Mouse (Mus musculus) forebrain, embryonic 13.5 days (tissue): Measurements from ENCODE around the gene Gfpt1. TPM values are rescaled to one million over a fixed set of nuclear protein-coding genes. Genes with fewer than 3 reads are reported as not detected.
"Not testable (repeated sequence)": the region's sequence is repeated elsewhere in the genome, so short reads cannot be mapped to it uniquely, and the experiment has no call there.

Source experiments
- ATAC-seq: fragments of 200-750 bp; cut with Nextera tagmentation; 2 replicates; pipeline ENCODE4 v1.8.0; 2017
- H3K27ac ChIP-seq: fragments of 300-500 bp; sonication (generic); 2 replicates; pipeline ENCODE4 v1.5.1; 2015; ENCODE audit warnings: inconsistent platforms, mild to moderate bottlenecking, moderate library complexity
- H3K27me3 ChIP-seq: fragments of 300-500 bp; sonication (generic); 2 replicates; pipeline ENCODE4 v1.6.1; 2015; ENCODE audit warnings: mild to moderate bottlenecking, inconsistent platforms
- H3K36me3 ChIP-seq: fragments of 300-500 bp; sonication (generic); 2 replicates; pipeline ENCODE4 v1.6.1; 2015; ENCODE audit warnings: mild to moderate bottlenecking, inconsistent platforms; ENCODE audit not compliant: poor library complexity, severe bottlenecking
- H3K4me1 ChIP-seq: fragments of 300-500 bp; sonication (generic); 2 replicates; pipeline ENCODE4 v1.6.1; 2015; ENCODE audit warnings: inconsistent platforms
- H3K4me2 ChIP-seq: fragments of 300-500 bp; sonication (generic); 2 replicates; pipeline ENCODE4 v1.6.1; 2015; ENCODE audit warnings: inconsistent platforms, mild to moderate bottlenecking, moderate library complexity
- H3K4me3 ChIP-seq: fragments of 300-500 bp; sonication (generic); 2 replicates; pipeline ENCODE4 v1.5.1; 2015; ENCODE audit warnings: mild to moderate bottlenecking, inconsistent platforms
- H3K9ac ChIP-seq: fragments of 300-500 bp; sonication (generic); 2 replicates; pipeline ENCODE4 v1.6.1; 2015; ENCODE audit warnings: mild to moderate bottlenecking, inconsistent platforms
- H3K9me3 ChIP-seq: fragments of 300-500 bp; sonication (generic); replicated peaks from 2 replicates; pipeline ENCODE4 v1.6.1; 2016; ENCODE audit warnings: inconsistent platforms
- WGBS: fragments of 180-500 bp; shearing (Covaris S2); methylation state at CpG from one replicate; pipeline ENCODE4 v1.1.7; 2015; 5-methylcytosine and 5-hydroxymethylcytosine counted together
- polyA plus RNA-seq: library from polyadenylated mRNA; unstranded; fragments of >200 nt; fragmentation: Nextera tagmentation; extraction: Ambion mirVana; gene quantifications from 2 replicates; pipeline ENCODE4 v1.2.1, GENCODE M21; 2015

The Gfpt1 gene
- polyA plus RNA-seq, 1 experiment from 2014 or later, result 17.3 TPM

GRCm38 (mm10) chr6:87044895-87045294, 2.2 kb downstream of the Gfpt1 start:
- Histone ChIP-seq H3K9me3 (no peaks in the 10 kb centered on the region), H3K27ac (no peak overlapping the region), H3K36me3 (peaks cover 7% of the 10 kb centered on the region; the same call in 1 of the 2 replicates), H3K4me3 (no peak overlapping the region), H3K4me1 (peaks cover 25% of the 10 kb centered on the region), H3K4me2 (no peak overlapping the region), H3K27me3 (no peaks in the 10 kb centered on the region), H3K9ac (no peak overlapping the region)
- ATAC-seq, result no peak
- WGBS, result 86% methylated on average over 2 of the region's 2 CpGs

GRCm38 (mm10) chr6:87045507-87045906, 2.9 kb downstream of the Gfpt1 start:
- no peaks in the 10 kb centered on the region for H3K27me3 ChIP-seq
- no peak overlapping the region for H3K4me2 ChIP-seq
- no peak overlapping the region for H3K9ac ChIP-seq
- peaks cover 25% of the 10 kb centered on the region for H3K4me1 ChIP-seq
- 66% methylated on average over 3 of the region's 3 CpGs for whole genome bisulfite sequencing
- ATAC-seq, result no peak
- no peaks in the 10 kb centered on the region for H3K9me3 ChIP-seq
- no peak overlapping the region for H3K27ac ChIP-seq
- no peak overlapping the region for H3K4me3 ChIP-seq
- peaks cover 7% of the 10 kb centered on the region; the same call in 1 of the 2 replicates for H3K36me3 ChIP-seq

DNA sequence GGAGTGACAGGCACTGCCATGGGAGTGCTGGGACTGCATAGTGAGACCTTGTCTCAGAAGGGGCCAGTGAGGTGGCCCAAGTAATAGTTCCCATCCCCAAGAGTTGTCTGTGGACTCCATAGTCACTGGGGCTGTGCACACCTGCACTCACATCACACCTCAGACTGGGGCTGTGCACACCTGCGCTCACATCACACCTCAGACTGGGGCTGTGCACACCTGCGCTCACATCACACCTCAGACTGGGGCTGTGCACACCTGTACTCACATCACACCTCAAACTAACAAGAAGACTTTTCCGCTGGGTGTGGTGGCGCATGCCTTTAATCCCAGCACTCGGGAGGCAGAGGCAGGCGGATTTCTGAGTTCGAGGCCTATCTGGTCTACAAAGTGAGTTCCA, 6.1 kb downstream of the Gfpt1 start:
- ATAC-seq, result not testable (repeated sequence)
- 98% methylated on average over 7 of the region's 7 CpGs for WGBS

DNA sequence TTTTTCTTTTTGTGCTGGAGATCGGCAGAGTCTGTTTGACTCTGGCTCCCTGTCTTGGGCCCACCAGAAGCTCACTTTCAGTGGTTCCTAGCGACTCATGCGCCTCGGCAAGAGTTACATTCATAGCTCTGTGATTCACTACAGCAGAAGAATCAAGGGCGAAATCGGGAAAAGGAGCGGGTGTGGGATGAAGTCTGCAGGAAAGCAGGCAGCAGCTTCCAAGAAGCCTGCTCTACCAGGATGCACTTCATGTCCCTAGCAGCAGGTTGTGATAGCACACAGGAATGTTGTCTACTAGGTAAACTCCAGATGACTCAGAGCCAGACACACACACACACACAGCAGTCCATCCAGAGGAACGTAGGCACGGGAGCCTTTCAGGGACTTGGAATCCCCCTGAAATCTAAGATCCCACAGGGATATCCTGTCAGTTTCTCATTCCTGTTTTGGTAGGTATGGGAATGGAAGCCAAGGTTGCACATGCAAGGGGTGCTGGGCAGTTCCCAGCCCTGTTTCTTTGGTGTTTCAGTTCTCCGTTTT, 9.3 kb downstream of the Gfpt1 start:
- Histone ChIP-seq H3K27ac (no peak overlapping the region), H3K4me1 (no peaks in the 10 kb centered on the region), H3K27me3 (no peaks in the 10 kb centered on the region), H3K4me2 (no peak overlapping the region), H3K36me3 (peaks cover 59% of the 10 kb centered on the region), H3K4me3 (no peak overlapping the region), H3K9ac (no peak overlapping the region), H3K9me3 (no peaks in the 10 kb centered on the region)
- no peak for ATAC-seq
- WGBS, result 94% methylated on average over 10 of the region's 10 CpGs

More for the DNA sequence above, 6.1 kb downstream of the Gfpt1 start:
- Histone ChIP-seq H3K36me3 (peaks cover 32% of the 10 kb centered on the region), H3K4me1 (peaks cover 10% of the 10 kb centered on the region)
- not testable (repeated sequence) for H3K9ac ChIP-seq, H3K4me3 ChIP-seq, H3K9me3 ChIP-seq, H3K27me3 ChIP-seq, H3K27ac ChIP-seq, H3K4me2 ChIP-seq

DNA sequence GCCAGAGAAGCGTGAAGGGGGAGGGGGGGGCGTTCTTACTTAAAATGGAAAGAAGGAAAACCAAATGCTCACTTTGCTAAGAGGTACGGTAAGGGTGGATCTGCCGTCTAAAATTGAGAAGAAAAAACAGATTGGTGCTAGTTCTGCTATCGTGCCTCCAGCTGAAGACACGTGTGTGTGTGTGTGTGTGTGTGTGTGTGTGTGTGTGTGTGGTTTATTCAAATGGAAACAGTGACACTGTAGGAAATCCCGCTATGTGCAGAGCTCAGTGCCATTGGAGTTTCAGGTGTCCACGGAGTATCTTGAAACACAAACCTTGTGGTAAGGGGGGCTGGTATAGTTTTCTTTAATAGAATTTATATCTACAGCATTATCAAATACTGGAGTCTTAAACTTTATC, 11.5 kb downstream of the Gfpt1 start:
- H3K36me3 ChIP-seq, result peaks cover 73% of the 10 kb centered on the region

DNA sequence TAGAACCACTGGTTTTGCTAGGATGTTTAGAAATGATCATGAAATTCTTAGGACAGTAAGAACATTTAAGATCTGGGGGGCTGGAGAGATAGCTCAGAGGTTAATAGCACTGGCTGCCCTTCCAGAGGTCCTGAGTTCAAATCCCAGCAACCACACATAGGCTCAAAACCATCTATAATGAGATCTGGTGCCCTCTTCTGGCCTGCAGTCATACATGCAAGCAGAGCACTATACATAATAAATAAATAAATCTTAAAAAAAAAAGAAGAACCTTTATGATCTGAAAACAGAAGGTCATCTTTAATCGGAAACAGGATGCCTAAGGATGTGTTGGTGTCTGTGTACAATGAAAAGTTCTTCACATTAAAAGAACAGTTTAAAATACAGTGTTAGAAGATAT, 17.1 kb downstream of the Gfpt1 start:
- H3K9ac ChIP-seq, result no peak overlapping the region
- H3K4me3 ChIP-seq, result no peak overlapping the region
- H3K27ac ChIP-seq, result no peak overlapping the region
- H3K4me2 ChIP-seq, result no peak overlapping the region
- H3K4me1 ChIP-seq, result no peaks in the 10 kb centered on the region
- H3K9me3 ChIP-seq, result no peaks in the 10 kb centered on the region
- no peaks in the 10 kb centered on the region for H3K27me3 ChIP-seq
- peaks cover 82% of the 10 kb centered on the region for H3K36me3 ChIP-seq
- 89% methylated on average over 1 of the region's 1 CpGs for WGBS
- ATAC-seq, result no peak

More for the DNA sequence above, 11.5 kb downstream of the Gfpt1 start:
- H3K9me3 ChIP-seq, result no peaks in the 10 kb centered on the region
- H3K27ac ChIP-seq, result no peak overlapping the region
- no peak overlapping the region for H3K4me3 ChIP-seq
- 91% methylated on average over 8 of the region's 8 CpGs for WGBS
- no peaks in the 10 kb centered on the region for H3K4me1 ChIP-seq
- ATAC-seq, result no peak
- no peak overlapping the region for H3K4me2 ChIP-seq
- H3K9ac ChIP-seq, result no peak overlapping the region
- no peaks in the 10 kb centered on the region for H3K27me3 ChIP-seq

DNA sequence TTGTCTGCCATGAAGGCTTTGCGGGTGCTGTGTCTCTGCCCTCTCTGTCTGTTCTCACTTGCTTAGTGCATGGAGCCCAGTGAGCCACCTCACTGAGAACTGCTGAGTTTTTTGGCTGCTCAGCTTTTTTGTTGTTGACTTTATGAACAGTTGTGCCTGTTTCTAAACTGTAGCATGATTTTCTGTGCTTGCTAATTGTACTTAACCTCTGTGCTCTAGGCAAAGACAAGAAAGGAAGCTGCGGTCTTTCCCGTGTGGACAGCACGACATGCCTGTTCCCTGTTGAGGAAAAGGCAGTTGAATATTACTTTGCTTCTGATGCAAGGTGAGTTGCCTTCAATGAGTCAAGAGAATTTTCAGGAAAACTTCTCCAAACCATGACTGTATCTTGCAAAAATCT, 20.9 kb downstream of the Gfpt1 start:
- Histone ChIP-seq H3K9me3 (no peaks in the 10 kb centered on the region), H3K4me1 (no peaks in the 10 kb centered on the region), H3K36me3 (peaks cover 85% of the 10 kb centered on the region), H3K27ac (no peak overlapping the region), H3K4me3 (no peak overlapping the region), H3K27me3 (no peaks in the 10 kb centered on the region), H3K9ac (no peak overlapping the region), H3K4me2 (no peak overlapping the region)
- 96% methylated on average over 4 of the region's 4 CpGs for WGBS
- ATAC-seq, result no peak

DNA sequence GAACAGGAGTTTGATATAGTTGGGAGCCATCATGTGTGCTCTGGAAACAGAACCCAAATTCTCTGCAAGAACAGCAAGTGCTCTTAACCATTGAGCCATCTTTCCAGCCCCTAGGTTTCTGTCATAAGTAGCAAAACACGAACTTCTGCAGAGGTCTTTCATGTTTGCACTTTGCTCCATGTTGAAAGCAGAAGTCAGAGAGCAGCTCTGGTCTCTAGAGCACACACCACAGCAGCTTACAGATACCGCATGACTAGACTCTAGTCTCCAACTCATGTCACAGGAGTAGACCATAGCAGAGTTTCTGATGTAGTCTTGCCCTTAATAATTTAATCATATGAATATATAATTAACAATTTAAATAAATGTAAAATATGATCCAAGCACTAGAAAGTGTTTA, 25.6 kb downstream of the Gfpt1 start:
- Histone ChIP-seq H3K27me3 (no peaks in the 10 kb centered on the region), H3K36me3 (peaks cover 88% of the 10 kb centered on the region), H3K27ac (no peak overlapping the region), H3K9ac (no peak overlapping the region), H3K4me3 (no peak overlapping the region), H3K4me2 (no peak overlapping the region), H3K9me3 (no peaks in the 10 kb centered on the region), H3K4me1 (no peaks in the 10 kb centered on the region)
- no peak for ATAC-seq
- WGBS, result 92% methylated on average over 2 of the region's 2 CpGs

GRCm38 (mm10) chr6:87069195-87069900, 26.7 kb downstream of the Gfpt1 start:
- 93% methylated on average over 7 of the region's 7 CpGs for WGBS
- Histone ChIP-seq H3K27ac (no peak overlapping the region), H3K9ac (no peak overlapping the region), H3K4me2 (no peak overlapping the region), H3K36me3 (peaks cover 84% of the 10 kb centered on the region), H3K27me3 (no peaks in the 10 kb centered on the region), H3K4me1 (no peaks in the 10 kb centered on the region), H3K9me3 (no peaks in the 10 kb centered on the region), H3K4me3 (no peak overlapping the region)
- ATAC-seq, result no peak

GRCm38 (mm10) chr6:87070641-87071040, 28.0 kb downstream of the Gfpt1 start:
- Histone ChIP-seq H3K36me3 (peaks cover 75% of the 10 kb centered on the region), H3K4me2 (no peak overlapping the region), H3K9ac (no peak overlapping the region), H3K4me3 (no peak overlapping the region), H3K9me3 (no peaks in the 10 kb centered on the region), H3K27me3 (no peaks in the 10 kb centered on the region), H3K27ac (no peak overlapping the region), H3K4me1 (no peaks in the 10 kb centered on the region)
- no peak for ATAC-seq
- 93% methylated on average over 4 of the region's 4 CpGs for WGBS

DNA sequence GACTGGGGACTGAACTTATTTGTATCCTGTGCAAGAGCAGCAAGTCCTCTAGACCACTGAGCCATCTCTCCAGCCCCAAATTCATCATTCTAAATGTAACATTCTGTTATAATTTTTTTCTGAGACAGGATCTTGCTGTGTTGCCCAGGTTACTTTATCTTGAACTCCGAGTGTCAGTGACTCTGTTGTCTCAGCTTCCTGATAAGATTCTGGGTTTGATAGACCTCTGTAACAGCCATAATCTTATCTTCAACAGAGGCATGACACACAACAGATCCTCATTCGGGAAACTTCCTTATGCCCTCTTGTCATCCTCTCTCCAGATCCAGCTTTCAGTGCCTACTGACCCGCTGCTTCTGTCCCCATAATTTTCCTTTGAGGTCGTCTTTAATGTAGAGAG, 30.1 kb downstream of the Gfpt1 start:
- H3K27ac ChIP-seq, result no peak overlapping the region
- 93% methylated on average over 4 of the region's 4 CpGs for WGBS

GRCm38 (mm10) chr6:87075092-87075685, 32.5 kb downstream of the Gfpt1 start:
- Histone ChIP-seq H3K9ac (no peak overlapping the region), H3K27ac (no peak overlapping the region), H3K27me3 (no peaks in the 10 kb centered on the region), H3K4me1 (no peaks in the 10 kb centered on the region), H3K4me2 (no peak overlapping the region), H3K36me3 (peaks cover 60% of the 10 kb centered on the region), H3K9me3 (no peaks in the 10 kb centered on the region), H3K4me3 (no peak overlapping the region)
- ATAC-seq, result no peak
- WGBS, result 83% methylated on average over 3 of the region's 3 CpGs

More for the DNA sequence above, 30.1 kb downstream of the Gfpt1 start:
- Histone ChIP-seq H3K27me3 (no peaks in the 10 kb centered on the region), H3K9me3 (no peaks in the 10 kb centered on the region), H3K4me2 (no peak overlapping the region), H3K4me1 (no peaks in the 10 kb centered on the region), H3K9ac (no peak overlapping the region), H3K36me3 (peaks cover 66% of the 10 kb centered on the region), H3K4me3 (no peak overlapping the region)
- ATAC-seq, result no peak
